Mouse (Mus musculus) lung, postnatal 0 days (tissue): Measurements from ENCODE around the gene Kif5a. TPM values are rescaled to one million over a fixed set of nuclear protein-coding genes. Genes with fewer than 3 reads are reported as not detected.
A peak's percentile ranks its signal among the peaks of the same experiment; 100 is the strongest.

Experiments
- ATAC-seq: fragments of 200-750 bp; cut with Nextera tagmentation; 2 replicates; pipeline ENCODE4 v1.8.0; 2017; ENCODE audit warnings: moderate library complexity
- DNase-seq: peaks from one replicate; pipeline ENCODE4 v3.0.0-alpha.2; 2016; ENCODE audit warnings: low spot score
- H3K27ac ChIP-seq: fragments of 300-500 bp; sonication (generic); 2 replicates; pipeline ENCODE4 v1.5.1; 2014; ENCODE audit warnings: antibody characterized with exemption, mild to moderate bottlenecking, low read length, mixed read lengths
- H3K27me3 ChIP-seq: fragments of 300-500 bp; sonication (generic); replicated peaks from 2 replicates; pipeline ENCODE4 v1.6.1; 2014; ENCODE audit warnings: low read length, mixed read lengths; ENCODE audit not compliant: insufficient read depth
- H3K36me3 ChIP-seq: fragments of 300-500 bp; sonication (generic); 2 replicates; pipeline ENCODE4 v1.6.1; 2014; ENCODE audit warnings: low read length, mixed read lengths; ENCODE audit not compliant: insufficient read depth
- H3K4me1 ChIP-seq: fragments of 300-500 bp; sonication (generic); 2 replicates; pipeline ENCODE4 v1.6.1; 2014; ENCODE audit warnings: antibody characterized with exemption, low read depth, low read length, mixed read lengths; ENCODE audit not compliant: insufficient read depth
- H3K4me2 ChIP-seq: fragments of 300-500 bp; sonication (generic); replicated peaks from 2 replicates; pipeline ENCODE4 v1.6.1; 2014; ENCODE audit warnings: low read depth, mild to moderate bottlenecking, low read length, moderate library complexity, mixed read lengths
- H3K4me3 ChIP-seq: fragments of 300-500 bp; sonication (generic); 2 replicates; pipeline ENCODE4 v1.5.1; 2014; ENCODE audit warnings: low read depth, low read length
- H3K9ac ChIP-seq: fragments of 300-500 bp; sonication (generic); replicated peaks from 2 replicates; pipeline ENCODE4 v1.6.1; 2014; ENCODE audit warnings: low read depth, mild to moderate bottlenecking
- H3K9me3 ChIP-seq: fragments of 300-500 bp; sonication (generic); 2 replicates; pipeline ENCODE4 v1.6.1; 2016; ENCODE audit warnings: low read length, mixed read lengths
- CTCF ChIP-seq: IDR thresholded peaks from 2 replicates; pipeline ENCODE4 v1.5.1; 2016; ENCODE audit warnings: antibody characterized with exemption, mild to moderate bottlenecking
- EP300 ChIP-seq: IDR thresholded peaks from 2 replicates; pipeline ENCODE4 v1.6.1; 2016; ENCODE audit warnings: antibody characterized with exemption, mild to moderate bottlenecking, control low read depth
- WGBS: fragments of 180-500 bp; shearing (Covaris S2); extraction: QIAGEN DNeasy Blood & Tissue Kit; methylation state at CpG from one replicate; pipeline ENCODE4 v1.1.7; 2014; 5-methylcytosine and 5-hydroxymethylcytosine counted together
- polyA plus RNA-seq: library from polyadenylated mRNA; unstranded; fragments of >200 nt; fragmentation: Nextera tagmentation; extraction: Ambion mirVana; gene quantifications from 2 replicates; pipeline ENCODE4 v1.2.1, GENCODE M21; 2015

Gene Kif5a
- polyA plus RNA-seq, 1 experiment from 2014 or later = 0.12 TPM

DNA sequence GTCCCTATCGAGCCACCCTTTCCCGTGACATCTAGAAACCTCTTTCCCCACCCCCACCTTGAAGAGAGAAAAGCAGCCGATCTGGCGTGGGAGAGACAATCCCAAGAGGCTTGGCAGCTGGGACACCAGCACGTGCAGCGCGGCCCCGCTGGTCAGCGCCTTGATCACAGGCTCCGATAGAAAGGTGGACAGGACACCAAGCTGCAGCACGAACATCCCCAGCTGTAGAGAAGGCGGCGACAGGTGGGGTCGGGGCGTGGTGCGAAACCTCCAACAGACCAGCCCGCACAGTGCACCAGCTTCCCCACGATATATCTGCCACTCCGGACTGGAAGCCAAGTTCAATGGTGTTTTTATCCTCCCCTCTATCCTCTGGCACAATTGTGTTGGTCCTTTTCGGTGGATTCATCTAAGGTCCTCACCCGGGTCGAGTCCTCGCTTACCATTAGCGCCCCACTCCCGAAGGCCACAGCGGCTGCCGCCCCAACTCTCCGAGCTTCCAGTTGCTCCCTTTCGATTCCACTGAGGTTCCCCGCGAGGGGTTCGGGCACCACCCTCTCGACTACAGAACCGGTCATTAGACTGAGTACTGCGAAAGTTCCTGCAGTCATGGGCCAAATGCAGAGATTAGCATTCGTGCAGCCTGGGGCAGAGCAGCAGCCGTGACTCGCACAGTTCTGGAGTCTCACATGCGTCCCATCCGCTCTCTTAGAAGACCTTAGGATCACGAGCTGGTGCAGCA lies 84.7 kb downstream of the Kif5a start:
- ATAC-seq = no peak
- Histone ChIP-seq H3K36me3 (no peaks in the 10 kb centered on the region), H3K9ac (no peak overlapping the region), H3K4me2 (peak overlapping the region; percentile 51), H3K4me3 (peak overlapping the region; percentile 19; the same call in 1 of the 2 replicates), H3K9me3 (no peaks in the 10 kb centered on the region), H3K4me1 (peaks cover 4% of the 10 kb centered on the region), H3K27me3 (peaks cover 57% of the 10 kb centered on the region), H3K27ac (no peak overlapping the region)
- DNase-seq = no peak
- no peak for TF ChIP-seq EP300
- TF ChIP-seq CTCF = no peak
- WGBS = 5% methylated on average over 41 of the region's 41 CpGs

DNA sequence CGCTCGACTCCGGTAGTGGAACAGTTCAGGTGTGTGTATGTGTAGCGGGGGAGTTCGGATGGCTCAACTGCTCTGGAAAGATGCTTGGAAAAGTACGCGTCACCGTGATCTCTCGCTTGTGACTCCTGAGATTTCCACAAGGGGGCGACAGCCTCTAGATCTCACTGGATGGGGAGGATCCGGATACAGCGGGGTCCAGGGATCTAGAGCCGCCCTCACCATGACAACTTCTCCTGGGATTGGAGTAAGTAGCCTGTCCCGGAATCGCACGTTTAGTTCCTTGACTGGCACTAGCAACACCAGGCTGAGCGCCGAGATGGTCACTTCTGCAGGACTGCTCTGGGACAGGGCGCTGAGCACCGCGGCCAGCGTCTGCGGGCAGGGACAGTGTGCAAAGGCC lies 85.4 kb downstream of the Kif5a start:
- Histone ChIP-seq H3K36me3 (no peaks in the 10 kb centered on the region), H3K27ac (no peak overlapping the region), H3K9ac (no peak overlapping the region), H3K4me1 (peaks cover 4% of the 10 kb centered on the region), H3K4me2 (peak overlapping the region; percentile 51), H3K9me3 (no peaks in the 10 kb centered on the region), H3K4me3 (peak overlapping the region; percentile 19), H3K27me3 (peaks cover 56% of the 10 kb centered on the region)
- DNase-seq (peak; percentile 84), ATAC-seq (peak; percentile 64)
- under 1% methylated on average over 23 of the region's 23 CpGs for WGBS
- TF ChIP-seq CTCF (peak; percentile 90), EP300 (no peak)

DNA sequence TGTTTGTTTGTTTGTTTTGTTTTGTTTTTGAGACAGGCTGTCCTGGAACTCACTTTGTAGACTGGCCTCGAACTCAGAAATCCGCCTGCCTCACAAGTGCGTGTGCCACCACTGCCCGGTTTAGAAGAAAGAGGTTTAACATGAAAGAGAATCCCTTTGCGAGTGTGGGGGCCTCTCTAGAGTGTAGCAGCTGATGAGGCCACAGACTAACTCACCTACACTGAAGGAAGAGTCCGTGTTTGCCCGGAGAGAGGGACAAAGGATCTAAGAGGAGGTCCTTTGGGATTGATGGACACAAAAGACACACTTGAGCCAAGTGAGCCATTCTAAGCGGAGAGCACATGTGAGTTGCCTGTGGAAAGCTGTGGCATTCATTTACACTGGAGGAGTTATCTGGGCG lies 85.9 kb downstream of the Kif5a start:
- TF ChIP-seq CTCF (no peak), EP300 (no peak)
- 13% methylated on average over 9 of the region's 9 CpGs for WGBS
- no peak for DNase-seq
- Histone ChIP-seq H3K27me3 (peaks cover 53% of the 10 kb centered on the region), H3K4me3 (no peak overlapping the region), H3K27ac (no peak overlapping the region), H3K36me3 (no peaks in the 10 kb centered on the region), H3K9ac (no peak overlapping the region), H3K9me3 (no peaks in the 10 kb centered on the region), H3K4me1 (peaks cover 4% of the 10 kb centered on the region), H3K4me2 (no peak overlapping the region)
- no peak for ATAC-seq

DNA sequence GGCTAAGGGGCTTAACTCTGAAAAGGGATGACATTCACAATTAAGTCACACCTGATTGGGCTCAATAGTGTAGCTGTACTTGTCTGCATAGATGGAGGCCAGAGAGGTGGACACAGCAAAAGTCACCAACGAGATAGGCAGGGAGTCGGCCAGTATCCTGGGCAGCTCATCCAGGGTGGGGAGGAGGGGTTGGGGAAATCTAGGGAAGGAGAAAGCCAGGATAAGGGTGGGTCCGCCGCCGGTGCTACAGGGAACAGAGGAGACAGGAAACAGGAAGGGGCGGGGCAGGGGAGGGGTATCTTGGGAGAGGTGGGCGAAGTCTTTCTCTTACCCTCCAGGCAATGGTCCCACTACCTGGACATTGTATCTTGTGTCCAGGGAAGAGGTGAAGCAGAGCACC lies 86.4 kb downstream of the Kif5a start:
- no peak overlapping the region for H3K27ac ChIP-seq
- H3K4me3 ChIP-seq = no peak overlapping the region
- TF ChIP-seq EP300 (no peak), CTCF (no peak)
- 6% methylated on average over 7 of the region's 7 CpGs for WGBS
- peaks cover 4% of the 10 kb centered on the region for H3K4me1 ChIP-seq
- H3K27me3 ChIP-seq = peaks cover 53% of the 10 kb centered on the region
- DNase-seq (no peak), ATAC-seq (no peak)
- H3K9ac ChIP-seq = no peak overlapping the region
- H3K36me3 ChIP-seq = no peaks in the 10 kb centered on the region
- no peaks in the 10 kb centered on the region for H3K9me3 ChIP-seq
- H3K4me2 ChIP-seq = no peak overlapping the region

DNA sequence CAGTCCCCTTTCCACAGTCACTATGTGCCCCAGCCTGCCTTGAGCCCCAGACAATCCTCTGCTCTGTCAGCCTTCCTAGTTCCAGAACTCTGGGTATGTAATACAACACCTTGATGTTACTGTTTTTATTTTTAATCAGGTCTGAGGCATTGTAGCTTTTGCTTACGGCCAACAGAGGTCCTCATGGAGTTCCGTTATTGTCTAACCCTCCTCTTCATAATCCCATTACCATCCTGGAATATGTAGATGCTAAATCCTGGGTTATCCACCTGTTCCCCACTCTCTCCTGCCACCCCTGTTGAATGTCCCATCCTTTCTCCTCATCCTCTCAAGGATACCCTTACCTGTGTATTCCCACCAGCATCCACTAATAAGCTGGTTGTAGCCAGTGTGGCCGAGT lies 86.9 kb downstream of the Kif5a start:
- ATAC-seq (no peak), DNase-seq (no peak)
- TF ChIP-seq CTCF (0 out of 2 replicates have a peak, but pooled peaks have one; percentile 7), EP300 (no peak)
- H3K9ac ChIP-seq = no peak overlapping the region
- 34% methylated on average over 3 of the region's 3 CpGs for WGBS
- H3K36me3 ChIP-seq = no peaks in the 10 kb centered on the region
- peaks cover 4% of the 10 kb centered on the region for H3K4me1 ChIP-seq
- no peak overlapping the region for H3K4me2 ChIP-seq
- no peak overlapping the region for H3K27ac ChIP-seq
- no peak overlapping the region for H3K4me3 ChIP-seq
- no peaks in the 10 kb centered on the region for H3K9me3 ChIP-seq
- peaks cover 57% of the 10 kb centered on the region for H3K27me3 ChIP-seq

Other genes with a start within 250 kb of the Kif5a start
- 39.1 and 42.3 TPM in 2 replicates for gene Tsfm, start 232.5 kb downstream of the Kif5a start, polyA plus RNA-seq
- 12.9 and 13.6 TPM in 2 replicates for gene Mettl1, start 221.9 kb downstream of the Kif5a start, polyA plus RNA-seq
- 0.27 and 0.30 TPM in 2 replicates for gene Eef1akmt3, start 221.8 kb downstream of the Kif5a start, polyA plus RNA-seq
- 0.13 TPM in 1 of 2 replicates, not detected in the other for gene Cyp27b1, start 215.1 kb downstream of the Kif5a start, polyA plus RNA-seq
- gene March9, start 203.2 kb downstream of the Kif5a start, polyA plus RNA-seq = 0.63 and 0.86 TPM in 2 replicates
- 358 and 362 TPM in 2 replicates for gene Cdk4, start 199.8 kb downstream of the Kif5a start, polyA plus RNA-seq
- 99.5 and 110 TPM in 2 replicates for gene Tspan31, start 193.1 kb downstream of the Kif5a start, polyA plus RNA-seq
- 0.04 and 0.32 TPM in 2 replicates for gene Agap2, start 188.1 kb downstream of the Kif5a start, polyA plus RNA-seq
- 112 and 113 TPM in 2 replicates for gene Os9, start 142.2 kb downstream of the Kif5a start, polyA plus RNA-seq
- gene B4galnt1, start 98.1 kb downstream of the Kif5a start, polyA plus RNA-seq = 9.1 and 9.6 TPM in 2 replicates
- 1.0 and 1.1 TPM in 2 replicates for gene Slc26a10, start 82.7 kb downstream of the Kif5a start, polyA plus RNA-seq
- gene Arhgef25, start 73.3 kb downstream of the Kif5a start, polyA plus RNA-seq = 27.9 and 37.1 TPM in 2 replicates
- gene Dtx3, start 67.6 kb downstream of the Kif5a start, polyA plus RNA-seq = 47.5 and 47.8 TPM in 2 replicates
- gene Pip4k2c, start 51.8 kb downstream of the Kif5a start, polyA plus RNA-seq = 31.0 and 35.1 TPM in 2 replicates
- gene Dctn2, start 3.0 kb upstream of the Kif5a start, polyA plus RNA-seq = 198 and 204 TPM in 2 replicates
- 13.5 and 14.2 TPM in 2 replicates for gene Mbd6, start 25.7 kb upstream of the Kif5a start, polyA plus RNA-seq
- 61.1 and 63.1 TPM in 2 replicates for gene Mars, start 48.4 kb upstream of the Kif5a start, polyA plus RNA-seq
- gene Arhgap9, start 58.6 kb upstream of the Kif5a start, polyA plus RNA-seq = 8.5 TPM in 2 replicates
- 4.2 and 5.2 TPM in 2 replicates for gene Gli1, start 78.6 kb upstream of the Kif5a start, polyA plus RNA-seq
- not detected in 2 replicates for gene Inhbe, start 91.1 kb upstream of the Kif5a start, polyA plus RNA-seq
- gene Inhbc, start 107.1 kb upstream of the Kif5a start, polyA plus RNA-seq = not detected in 2 replicates
- 21.1 and 23.9 TPM in 2 replicates for gene R3hdm2, start 117.0 kb upstream of the Kif5a start, polyA plus RNA-seq
- 0.23 and 0.53 TPM in 2 replicates for gene Stac3, start 238.3 kb upstream of the Kif5a start, polyA plus RNA-seq